Mouse (Mus musculus): Measurements from ENCODE around the gene Klrb1b.
"Not testable (repeated sequence)": the region's sequence is repeated elsewhere in the genome, so short reads cannot be mapped to it uniquely, and the experiment has no call there.

Klrb1b gene

DNA sequence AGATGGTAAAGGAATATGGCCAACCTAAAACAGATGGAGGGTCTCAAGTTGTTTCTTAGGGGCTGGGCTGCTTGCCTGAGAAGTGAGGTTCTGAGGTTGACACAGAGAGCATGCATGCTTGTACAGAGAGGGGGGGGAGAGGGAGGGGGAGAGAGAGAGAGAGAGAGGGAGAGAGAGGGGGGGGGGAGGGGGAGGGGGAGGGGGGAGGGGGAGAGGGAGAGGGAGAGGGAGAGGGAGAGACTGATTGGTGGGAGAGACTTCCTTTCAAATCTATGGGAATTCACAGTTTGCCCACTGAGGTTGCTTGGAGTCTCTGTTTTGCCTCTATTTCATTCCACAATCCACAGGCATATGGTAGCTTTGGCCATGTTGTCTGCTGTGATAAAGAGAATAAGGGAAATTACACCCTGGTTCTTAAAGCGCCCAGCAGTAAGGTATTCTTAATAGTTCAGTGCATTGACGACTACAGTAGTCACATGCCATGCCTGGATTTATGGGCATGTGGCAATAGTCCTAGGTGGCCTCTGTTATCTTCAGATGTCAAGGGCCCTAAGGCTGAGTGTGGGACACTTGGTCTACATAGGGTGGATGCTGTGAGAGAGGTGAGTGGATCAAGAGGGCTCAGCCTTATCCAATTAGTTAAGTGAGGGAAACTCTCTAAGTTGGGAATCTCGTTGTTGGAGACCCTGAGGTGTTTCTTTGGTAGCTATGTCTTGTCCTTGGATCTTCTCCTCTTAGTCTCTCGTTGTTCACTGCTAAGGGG lies 15.4 kb upstream of the Klrb1b start:
- no peak for DNase-seq (ENCODE audit: low read depth, low spot score)

DNA sequence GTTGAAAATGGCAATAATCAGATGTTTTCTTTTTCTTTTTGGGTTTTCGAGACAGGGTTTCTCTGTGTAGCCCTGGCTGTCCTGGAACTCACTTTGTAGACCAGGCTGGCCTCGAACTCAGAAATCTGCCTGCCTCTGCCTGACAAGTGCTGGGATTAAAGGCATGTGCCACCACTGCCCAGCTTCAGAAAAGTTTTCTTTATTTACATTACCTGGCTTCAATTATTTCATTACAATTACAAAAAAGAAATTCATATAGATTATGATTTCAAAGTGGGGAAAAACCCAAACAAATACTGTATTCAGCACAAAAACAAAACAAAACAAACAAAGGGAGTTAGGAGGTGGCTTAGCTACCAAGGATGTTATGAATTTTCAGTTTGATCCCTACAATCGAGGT lies 14.5 kb upstream of the Klrb1b start:
- not testable (repeated sequence) for DNase-seq (ENCODE audit: low read depth, low spot score)

DNA sequence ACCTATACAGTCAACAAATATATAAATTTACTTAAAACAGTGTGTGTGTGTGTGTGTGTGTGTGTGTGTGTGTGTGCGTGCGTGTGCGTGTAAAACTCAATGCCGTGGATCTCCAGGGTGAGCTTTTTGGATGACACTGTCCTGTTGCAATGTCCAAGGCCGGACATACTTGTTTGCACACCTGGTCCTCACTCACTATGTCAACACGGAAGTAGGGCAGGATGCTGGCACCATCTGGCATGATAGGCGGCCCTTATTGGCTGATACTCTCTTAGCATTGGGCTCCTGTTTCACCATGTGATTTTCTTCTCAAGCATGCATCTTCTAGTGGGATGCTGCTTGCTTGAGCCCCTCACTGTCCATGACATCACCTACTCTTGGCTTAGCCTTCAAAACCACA lies 13.8 kb upstream of the Klrb1b start:
- no peak for DNase-seq (ENCODE audit: low read depth, low spot score)

DNA sequence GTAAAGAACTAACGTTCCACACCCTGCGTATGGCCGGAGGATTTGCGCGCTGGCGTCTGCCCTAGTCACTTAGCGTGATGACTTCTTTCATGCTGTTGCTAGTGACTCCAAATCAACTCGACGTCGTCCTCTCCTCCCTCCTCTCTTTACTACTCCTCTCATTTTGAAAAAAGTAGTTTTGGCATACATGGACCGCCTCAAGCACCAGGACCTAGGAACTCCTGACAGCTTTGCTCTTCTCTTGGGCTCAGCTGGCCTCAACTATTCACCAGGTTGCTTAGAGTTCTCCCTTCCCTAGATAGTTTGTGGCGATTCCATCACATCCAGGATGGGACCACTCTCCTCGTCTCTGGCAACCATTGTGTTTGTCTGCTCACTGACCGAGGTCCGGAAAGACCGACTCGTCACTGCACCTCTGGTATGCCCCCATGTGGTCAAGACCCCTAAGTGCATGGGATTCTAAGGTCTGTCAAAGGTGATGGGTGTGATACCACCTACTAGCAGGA lies 13.2 kb upstream of the Klrb1b start:
- DNase-seq (ENCODE audit: low read depth, low spot score), result peak; percentile 81

DNA sequence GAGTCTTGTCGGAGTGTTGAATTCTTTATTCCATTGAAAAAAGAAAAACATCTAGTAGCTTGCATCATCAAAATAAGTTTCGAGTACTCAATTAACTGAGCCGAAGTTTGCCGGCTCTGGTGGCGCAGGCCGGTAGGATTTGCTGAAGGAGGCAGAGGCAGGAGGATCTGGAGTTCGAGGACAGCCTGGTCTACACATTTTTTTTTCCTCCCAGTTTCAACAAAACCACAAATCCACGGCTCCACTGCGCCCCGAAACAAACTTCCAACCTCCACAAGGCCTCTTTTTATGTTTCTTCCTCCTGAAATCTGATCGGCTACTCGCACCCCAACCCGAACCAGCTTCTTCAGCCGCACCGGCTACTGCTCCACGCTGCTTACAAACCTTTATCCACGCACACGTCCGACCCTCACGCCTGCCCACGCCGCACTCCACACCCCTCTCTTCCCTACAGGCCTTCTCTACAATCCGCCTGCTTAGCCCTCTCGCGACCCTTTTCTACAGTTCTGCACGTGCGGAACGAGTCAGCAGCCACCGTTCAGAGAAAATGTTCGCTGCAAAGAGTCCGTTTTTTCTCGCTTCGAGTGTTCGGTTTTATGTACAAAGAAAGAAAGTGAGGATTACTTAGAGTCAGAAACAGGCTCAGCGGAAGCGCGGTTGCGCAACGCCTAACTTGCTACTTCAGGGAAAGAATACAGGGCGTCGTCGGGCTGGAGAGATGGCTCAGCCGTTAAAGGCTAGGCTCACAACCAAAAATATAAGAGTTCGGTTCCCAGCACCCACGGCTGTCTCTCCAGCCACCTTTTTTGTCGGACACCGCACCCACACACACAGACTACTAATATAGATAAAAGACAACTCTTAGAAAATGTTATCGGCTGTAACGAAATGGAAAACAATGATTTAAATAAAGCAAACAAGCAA lies 12.5 kb upstream of the Klrb1b start:
- DNase-seq (ENCODE audit: low read depth, low spot score), result peak; percentile 86

DNA sequence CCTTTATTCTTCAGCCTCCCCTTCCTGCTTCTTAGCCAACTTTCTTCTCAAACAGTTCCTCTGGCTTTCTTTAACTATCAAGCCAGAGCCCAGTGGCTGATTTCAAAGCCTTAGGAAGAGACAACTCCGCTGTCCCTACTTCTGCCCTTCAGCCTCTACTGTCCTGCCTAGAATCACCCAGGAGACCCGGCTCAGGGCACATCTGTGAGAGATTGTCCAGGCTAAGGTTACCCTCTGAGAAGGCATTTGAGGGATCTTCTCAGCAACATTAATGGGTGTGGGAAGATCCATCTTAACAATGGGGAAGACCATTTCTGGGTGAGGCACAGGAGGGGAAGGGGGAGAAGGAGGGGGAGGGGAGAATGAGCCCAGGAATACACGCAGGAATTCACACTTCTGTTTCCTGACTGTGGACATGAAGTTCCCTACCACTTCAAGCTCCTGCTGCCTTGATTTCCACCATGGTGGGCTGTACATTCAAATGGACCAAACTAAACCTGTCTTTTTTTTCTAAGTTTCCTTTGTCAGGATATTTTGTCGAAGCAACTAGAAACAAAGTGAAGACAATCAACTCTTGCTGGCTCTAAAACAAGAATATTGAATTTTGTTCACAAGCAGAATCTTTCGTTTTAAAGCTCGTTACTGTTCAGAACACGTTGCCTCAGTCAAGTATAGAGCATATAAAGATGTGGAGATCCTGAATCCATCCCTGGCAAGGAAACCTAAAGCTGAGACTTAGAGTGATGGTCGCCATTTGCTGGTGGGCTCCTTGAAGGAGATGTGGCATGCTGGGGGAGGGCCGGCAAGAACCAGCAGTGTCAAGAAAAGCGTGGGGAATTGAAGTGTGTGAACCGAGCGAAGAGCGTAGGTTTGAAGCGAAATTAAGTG lies 11.6 kb upstream of the Klrb1b start:
- DNase-seq (ENCODE audit: low read depth, low spot score), result peak; percentile 42

DNA sequence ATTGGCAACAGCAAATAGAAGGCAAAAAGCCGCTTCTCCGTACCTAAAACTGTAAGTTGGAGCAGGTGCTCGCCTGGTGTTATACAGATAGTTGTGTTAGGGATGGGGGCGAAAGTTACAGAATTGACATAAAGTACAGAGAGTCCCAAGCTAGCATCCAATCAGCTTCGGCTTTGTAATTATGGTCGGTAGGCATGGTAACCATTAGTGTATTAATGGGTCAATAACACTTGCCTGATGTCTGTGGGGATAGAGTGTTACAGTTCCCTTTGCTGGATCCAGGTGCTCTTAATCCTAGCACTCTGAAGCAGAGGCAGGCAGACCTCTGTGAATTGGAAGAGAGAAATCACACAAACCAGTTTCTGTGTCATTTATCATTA lies 10.8 kb upstream of the Klrb1b start:
- no peak for DNase-seq (ENCODE audit: low read depth, low spot score)

DNA sequence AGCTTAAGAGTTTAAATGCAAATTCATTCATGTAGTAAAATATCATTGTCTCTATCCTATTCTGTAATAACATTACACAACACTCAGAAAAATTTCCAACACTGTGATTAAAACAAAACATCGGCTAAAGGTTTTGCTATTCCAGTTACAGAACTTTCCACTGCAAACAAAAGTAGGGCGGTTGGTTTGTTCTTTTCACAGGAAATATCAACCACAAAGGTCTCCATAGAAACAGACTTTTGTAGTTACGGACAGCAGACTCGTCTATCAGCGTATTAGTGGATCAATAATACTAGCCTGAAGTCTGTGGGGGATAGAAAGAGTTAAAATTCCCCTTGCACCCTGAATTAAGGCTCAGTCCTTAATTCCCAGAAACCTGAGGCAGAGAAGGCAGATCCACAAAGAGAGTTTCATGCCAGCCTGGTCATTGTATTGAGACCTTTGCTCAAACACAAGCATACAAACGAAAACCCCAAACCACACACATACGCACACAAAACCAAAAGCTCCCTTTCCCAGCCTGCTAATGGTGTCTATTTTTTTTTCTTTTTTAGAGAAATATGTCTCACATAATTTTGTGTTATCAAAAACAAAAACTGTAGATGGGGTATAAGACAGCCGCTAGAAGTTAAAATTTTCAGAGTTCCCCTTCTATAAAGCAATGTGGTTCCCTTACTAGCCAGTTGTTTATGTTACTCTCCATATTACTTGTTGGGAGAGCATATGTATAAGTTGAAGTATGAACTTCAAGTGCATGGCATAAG lies 10.2 kb upstream of the Klrb1b start:
- DNase-seq (ENCODE audit: low read depth, low spot score), result no peak

DNA sequence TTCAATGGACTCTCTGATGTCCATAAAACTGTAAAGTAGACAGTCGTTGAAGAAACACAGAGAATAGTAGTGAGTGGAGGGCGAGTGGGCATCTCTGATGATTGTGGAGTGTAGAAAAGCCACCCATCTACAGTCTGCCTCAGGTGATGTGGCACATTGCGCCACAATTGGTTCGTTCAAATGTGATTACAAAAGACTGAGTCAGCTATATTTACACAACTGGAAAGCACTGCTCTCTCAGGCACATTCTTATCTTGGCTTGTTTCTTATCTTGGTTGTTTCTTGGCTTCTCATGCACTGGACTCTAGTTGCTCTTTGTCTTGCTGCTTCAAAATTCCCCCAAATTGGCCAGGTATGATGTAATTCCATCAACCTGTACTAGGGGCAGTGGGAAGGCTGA lies 9.4 kb upstream of the Klrb1b start:
- no peak for DNase-seq (ENCODE audit: low read depth, low spot score)

DNA sequence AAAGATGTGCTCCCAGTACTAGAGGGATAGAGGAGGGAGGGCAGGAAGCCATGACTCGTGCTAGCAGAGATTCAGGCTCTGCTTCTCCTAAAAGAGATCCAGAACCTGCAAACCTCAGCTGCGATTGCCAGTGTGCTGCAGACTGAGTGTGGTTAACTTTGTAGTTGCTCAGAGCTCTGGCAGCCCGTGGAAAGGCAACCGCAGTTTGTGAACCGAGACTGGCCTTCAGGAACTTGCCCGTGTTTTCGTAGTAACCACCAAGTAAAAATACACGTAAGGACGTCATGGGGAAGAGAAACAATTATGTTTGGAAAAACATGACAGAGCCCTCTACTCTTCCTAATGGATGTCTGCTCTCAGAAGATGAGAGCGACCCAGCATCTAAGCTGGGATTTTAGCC lies 6.9 kb upstream of the Klrb1b start:
- no peak for DNase-seq (ENCODE audit: low read depth, low spot score)

DNA sequence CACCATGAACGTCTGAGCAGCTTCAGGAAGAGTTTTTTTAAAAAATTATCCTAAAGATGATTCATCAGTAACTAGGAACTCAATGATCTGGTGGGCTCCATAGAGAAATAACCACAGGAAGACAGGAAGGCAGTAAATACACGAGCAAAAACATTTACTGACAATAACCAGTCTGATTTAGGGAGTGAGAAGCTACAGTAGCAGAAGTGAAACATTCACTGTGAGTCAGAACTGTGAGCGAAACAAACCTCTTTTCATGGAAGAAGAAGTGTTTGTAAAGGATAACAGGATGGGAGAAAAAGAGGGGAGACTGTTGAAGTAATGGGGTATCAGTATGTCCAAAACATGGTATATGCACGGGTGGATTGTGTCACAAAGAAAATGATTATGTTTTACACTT lies 3.7 kb upstream of the Klrb1b start:
- DNase-seq (ENCODE audit: low read depth, low spot score), result no peak

DNA sequence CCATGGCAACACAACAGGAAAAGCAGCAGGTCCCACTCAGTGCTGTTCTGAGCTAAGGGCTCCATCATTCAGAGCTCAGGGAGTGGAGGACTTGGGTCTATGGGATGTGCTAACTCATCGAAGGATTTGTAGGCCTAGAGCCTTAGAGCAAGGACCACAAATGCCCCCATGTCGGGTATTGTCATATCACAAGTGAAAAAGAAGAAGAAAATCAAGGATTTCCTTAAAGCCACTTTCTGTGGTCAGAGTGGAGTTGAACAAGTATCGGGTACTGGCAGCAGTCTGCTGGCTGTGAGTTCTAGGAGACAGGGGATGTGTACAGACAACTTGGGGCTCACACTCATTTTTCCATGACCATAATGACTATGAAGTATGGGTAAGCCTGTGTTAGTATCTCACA lies 650 bp upstream of the Klrb1b start:
- DNase-seq (ENCODE audit: low read depth, low spot score), result no peak

DNA sequence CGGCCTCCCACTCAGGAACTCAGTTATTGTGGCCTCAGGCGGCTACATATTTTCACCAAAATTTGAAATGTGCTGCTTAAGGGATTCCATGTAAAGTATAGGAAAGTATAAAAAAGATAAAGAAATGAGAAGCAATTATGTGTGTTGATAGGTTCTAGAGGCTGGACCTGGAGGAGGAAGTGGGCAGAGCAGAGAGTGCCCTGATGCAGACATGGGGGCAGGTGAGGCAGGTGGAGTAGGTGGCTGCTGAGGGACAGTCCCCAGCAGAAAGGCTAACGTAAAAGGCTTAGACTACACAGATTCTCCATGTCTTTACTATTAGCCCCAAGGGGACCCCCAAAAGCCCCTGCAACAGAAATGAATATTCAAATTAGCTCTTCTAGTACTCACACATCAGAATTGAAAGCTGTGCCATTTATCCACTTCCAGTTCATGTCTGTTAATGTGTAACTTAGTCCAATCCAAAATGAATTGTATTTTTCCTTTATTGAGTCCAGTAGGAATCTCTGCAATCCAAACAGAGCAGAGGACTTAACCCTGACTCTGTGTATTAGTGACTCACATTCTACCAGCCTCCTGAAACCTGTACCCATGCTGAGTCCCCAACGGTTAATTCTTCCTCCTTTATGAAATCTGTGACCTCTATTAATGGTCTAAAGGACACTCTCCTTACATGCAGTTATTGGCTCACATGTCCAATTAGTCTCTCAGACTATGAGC lies 7.9 kb downstream of the Klrb1b start:
- DNase-seq (ENCODE audit: low read depth, low spot score), result no peak

DNA sequence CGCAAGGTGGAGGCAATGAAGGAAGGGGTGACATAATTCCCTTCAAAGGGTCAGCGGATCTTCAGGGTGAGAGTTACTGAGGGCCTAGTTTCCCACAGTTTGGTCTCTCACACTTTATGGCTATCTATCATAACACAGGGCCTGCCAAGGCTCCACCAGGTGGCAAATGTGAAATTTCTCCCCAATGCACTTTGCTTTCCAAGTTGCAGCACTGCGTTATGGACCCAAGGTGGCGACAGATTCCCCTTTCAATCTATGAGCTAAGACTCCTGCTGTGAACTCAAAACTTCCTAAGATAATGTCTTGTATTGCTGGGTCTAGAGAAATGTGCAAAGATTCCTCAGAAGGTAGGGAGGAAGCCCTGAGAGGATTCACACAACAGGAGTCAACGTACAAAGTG lies 17.6 kb downstream of the Klrb1b start:
- DNase-seq (ENCODE audit: low read depth, low spot score), result no peak

DNA sequence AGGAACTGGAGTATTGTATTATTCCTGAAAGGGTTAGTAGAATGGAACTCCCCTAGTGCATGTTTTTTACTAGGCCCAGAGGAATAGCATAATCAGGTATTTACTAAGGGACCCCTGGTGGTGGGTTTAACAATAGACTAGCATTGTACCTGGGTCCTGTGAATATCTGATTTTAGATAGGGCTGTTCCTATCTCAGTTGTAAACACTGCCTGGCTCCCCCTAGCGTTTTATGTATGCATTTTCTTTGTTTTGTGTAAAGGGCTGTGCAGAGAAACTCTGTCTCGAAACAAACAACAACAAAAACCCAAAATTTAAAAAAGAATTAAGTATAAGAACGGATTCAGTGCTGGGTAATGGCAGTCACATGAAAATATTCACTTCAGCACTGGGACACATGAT lies 19.1 kb downstream of the Klrb1b start:
- no peak for DNase-seq (ENCODE audit: low read depth, low spot score)

DNA sequence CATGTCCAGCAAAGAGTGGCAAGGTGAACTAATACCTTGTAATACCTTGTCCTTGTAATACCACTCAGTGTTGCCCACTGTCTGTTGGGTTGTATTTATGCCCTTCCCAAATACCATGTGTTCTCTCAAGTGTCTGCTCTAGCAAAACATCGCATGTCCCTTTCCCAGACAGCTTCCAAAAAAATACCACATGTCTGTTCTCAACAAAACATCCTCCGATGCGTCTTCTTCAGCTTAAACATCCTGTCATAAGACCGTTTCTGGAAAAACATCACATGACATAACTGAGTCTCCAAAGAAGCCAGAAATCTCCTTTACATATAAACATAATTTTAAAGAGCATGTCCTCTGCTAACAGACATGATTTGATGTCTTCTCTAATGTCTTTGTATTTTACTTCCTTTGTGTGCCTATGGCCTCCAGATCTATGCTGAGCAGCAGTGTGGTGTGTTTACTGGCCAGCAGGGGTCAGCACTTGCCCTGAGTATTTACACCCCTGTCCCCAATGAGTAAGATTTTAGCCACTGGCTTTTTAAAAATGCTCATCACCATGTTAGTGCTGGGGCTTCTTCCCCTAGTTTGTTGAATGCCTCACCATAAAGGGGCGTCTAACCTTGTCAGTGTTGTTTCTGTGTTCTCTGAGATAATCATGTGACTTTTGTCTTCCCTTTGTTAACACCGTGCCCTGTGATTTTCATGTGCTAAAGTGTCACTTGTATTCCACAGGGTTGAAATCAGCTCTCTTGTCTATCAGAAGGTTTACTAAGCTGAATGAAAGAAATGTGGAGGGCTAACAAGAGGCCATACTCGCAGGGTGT lies 21.1 kb downstream of the Klrb1b start:
- not testable (repeated sequence) for DNase-seq (ENCODE audit: low read depth, low spot score)

DNA sequence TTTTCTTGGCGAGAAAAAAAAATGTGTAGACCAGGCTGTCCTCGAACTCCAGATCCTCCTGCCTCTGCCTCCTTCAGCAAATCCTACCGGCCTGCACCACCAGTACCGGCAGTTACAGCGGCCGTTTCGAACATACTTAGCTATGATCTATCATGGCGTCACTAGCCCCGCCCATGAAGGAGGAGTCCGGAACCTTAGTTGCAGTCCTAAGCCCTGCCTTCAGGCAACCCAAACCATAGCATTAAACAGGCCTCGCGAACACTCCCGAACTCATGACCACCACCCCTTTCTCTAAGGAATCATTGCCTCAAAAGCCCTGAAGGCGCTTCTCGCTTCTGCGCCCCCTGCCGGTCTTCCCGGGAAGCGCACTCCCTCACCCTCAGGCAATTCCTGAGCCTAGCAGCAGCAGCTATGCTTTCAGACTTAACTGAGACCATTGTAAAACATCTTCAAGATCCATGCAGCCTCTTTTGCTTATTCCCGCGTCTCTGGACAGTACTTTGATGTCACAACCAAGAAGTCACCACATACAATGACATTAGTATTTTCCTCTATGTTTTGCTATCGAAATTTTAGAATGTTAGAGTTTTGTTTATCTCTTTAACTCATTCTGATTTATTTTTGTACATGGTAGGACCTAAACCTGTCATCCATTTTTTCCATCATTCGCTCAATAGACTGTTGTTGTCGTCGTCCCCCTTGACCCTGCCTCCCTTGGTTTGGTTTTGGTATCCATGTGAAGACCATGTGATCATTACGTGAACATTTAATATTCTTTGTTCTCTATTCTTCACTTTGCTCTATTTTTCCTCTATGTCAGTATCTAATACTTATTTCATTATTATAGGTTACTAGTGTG lies 22.9 kb downstream of the Klrb1b start:
- DNase-seq (ENCODE audit: low read depth, low spot score), result peak; percentile 95

DNA sequence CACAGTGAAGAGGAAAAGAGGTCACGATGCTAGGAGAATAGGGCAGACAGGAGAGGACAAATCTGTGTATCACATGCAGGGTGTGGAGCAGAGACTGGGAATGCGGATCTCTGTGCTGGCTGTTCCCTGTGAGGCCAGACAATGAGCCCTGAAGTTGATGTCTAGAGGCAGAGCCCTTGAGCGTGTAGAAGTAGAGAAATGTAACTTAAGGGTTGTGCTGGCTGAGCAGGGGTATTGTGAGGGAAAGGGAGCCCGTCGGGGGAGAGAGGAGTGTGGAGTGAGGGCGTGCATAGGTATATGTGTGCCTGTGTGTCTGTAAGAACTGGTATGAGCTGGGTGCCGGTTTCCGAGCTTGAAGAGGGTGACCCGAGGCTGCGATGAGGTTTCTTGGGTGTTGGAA lies 23.6 kb downstream of the Klrb1b start:
- DNase-seq (ENCODE audit: low read depth, low spot score), result no peak

Data from embryo, embryonic 11.5 days (tissue).